Mouse (Mus musculus) hindbrain, embryonic 15.5 days (tissue): ENCODE measurements around the gene Gm21820. TPM values are rescaled to one million over a fixed set of nuclear protein-coding genes. Genes with fewer than 3 reads are reported as not detected.
"Not testable (repeated sequence)": the region's sequence is repeated elsewhere in the genome, so short reads cannot be mapped to it uniquely, and the experiment has no call there.

Source experiments
- ATAC-seq: fragments of 200-750 bp; cut with Nextera tagmentation; 2 replicates; pipeline ENCODE4 v1.8.0; 2017; ENCODE audit warnings: low read depth, moderate number of reproducible peaks, moderate TSS enrichment; ENCODE audit not compliant: low FRiP score
- H3K27ac ChIP-seq: fragments of 300-500 bp; sonication (generic); replicated peaks from 2 replicates; pipeline ENCODE4 v1.5.1; 2015; ENCODE audit warnings: mild to moderate bottlenecking, inconsistent platforms
- H3K27me3 ChIP-seq: fragments of 300-500 bp; sonication (generic); 2 replicates; pipeline ENCODE4 v1.6.1; 2015; ENCODE audit warnings: control low read depth, inconsistent platforms
- H3K36me3 ChIP-seq: fragments of 300-500 bp; sonication (generic); 2 replicates; pipeline ENCODE4 v1.6.1; 2015; ENCODE audit warnings: control low read depth, inconsistent platforms
- H3K4me1 ChIP-seq: fragments of 300-500 bp; sonication (generic); replicated peaks from 2 replicates; pipeline ENCODE4 v1.6.1; 2015; ENCODE audit warnings: control low read depth, inconsistent platforms
- H3K4me2 ChIP-seq: fragments of 300-500 bp; sonication (generic); 2 replicates; pipeline ENCODE4 v1.6.1; 2015; ENCODE audit warnings: moderate library complexity, mild to moderate bottlenecking, inconsistent platforms
- H3K4me3 ChIP-seq: fragments of 300-500 bp; sonication (generic); 2 replicates; pipeline ENCODE4 v1.5.1; 2015; ENCODE audit warnings: mild to moderate bottlenecking, inconsistent platforms
- H3K9ac ChIP-seq: fragments of 300-500 bp; sonication (generic); 2 replicates; pipeline ENCODE4 v1.6.1; 2015; ENCODE audit warnings: inconsistent platforms
- H3K9me3 ChIP-seq: fragments of 300-500 bp; sonication (generic); 2 replicates; pipeline ENCODE4 v1.6.1; 2016; ENCODE audit warnings: control low read depth, inconsistent platforms
- WGBS: fragments of 180-500 bp; shearing (Covaris S2); methylation state at CpG from one replicate; pipeline ENCODE4 v1.1.7; 2015; 5-methylcytosine and 5-hydroxymethylcytosine counted together
- polyA plus RNA-seq: library from polyadenylated mRNA; unstranded; fragments of >200 nt; fragmentation: Nextera tagmentation; extraction: Ambion mirVana; gene quantifications from 2 replicates; pipeline ENCODE4 v1.2.1, GENCODE M21; 2015

Gm21820 gene
- not detected in 2 replicates for polyA plus RNA-seq

- H3K36me3 ChIP-seq, H3K4me2 ChIP-seq, H3K4me3 ChIP-seq, H3K9me3 ChIP-seq, ATAC-seq, H3K4me1 ChIP-seq, H3K9ac ChIP-seq, H3K27me3 ChIP-seq, H3K27ac ChIP-seq: not testable (repeated sequence)
- WGBS, result 44% methylated on average over 1 of the region's 1 CpGs
Measured at GRCm38 (mm10) chrY:5249341-5249740, at the start of gene Gm21820. Gm21820 (minus strand) TSS chrY:5249441.

Other genes with a start within 250 kb of the Gm21820 start
- gene Gm20918, start 205.5 kb downstream of the Gm21820 start, polyA plus RNA-seq, result not detected in 2 replicates